Mouse (Mus musculus) testis, postnatal 14 days (tissue): ENCODE data around the gene Adssl1.
A peak's percentile ranks its signal among the peaks of the same experiment; 100 is the strongest.

Experiments used
- DNase-seq: peaks from one replicate; pipeline ENCODE4 v3.0.0; 2021; ENCODE audit warnings: low spot score

Gene Adssl1

DNA sequence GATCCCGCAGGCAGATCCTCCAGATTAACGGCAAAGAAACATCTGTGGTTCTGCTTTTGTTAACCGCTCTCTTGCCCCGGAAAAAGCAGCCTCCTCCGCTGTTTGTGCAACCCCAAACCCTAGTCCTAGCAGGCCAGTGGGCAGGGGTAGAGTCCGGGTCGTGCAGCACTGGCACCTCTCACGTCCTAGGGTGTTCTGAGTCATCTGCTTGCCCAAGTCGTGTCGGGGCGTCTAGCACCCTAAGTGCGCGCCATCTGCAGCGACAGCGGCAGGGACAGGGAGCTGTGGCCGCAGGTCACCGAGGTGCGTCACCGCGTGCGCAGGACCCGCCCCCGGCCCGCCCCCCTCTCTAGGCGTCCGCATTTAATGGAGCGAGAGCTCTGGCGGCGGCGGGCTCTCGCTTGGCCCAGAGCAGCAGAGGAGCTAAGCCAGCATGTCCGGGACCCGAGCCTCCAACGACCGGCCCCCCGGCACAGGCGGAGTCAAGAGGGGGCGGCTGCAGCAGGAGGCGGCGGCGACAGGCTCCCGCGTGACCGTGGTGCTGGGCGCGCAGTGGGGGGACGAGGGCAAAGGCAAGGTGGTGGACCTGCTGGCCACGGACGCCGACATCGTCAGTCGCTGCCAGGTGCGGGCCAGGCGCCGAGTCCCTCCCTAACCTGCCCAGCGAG is at the start of gene Adssl1:
Adssl1 (plus strand) TSS at position 360 of the 668 bp plus-strand sequence.
- no peak for DNase-seq

DNA sequence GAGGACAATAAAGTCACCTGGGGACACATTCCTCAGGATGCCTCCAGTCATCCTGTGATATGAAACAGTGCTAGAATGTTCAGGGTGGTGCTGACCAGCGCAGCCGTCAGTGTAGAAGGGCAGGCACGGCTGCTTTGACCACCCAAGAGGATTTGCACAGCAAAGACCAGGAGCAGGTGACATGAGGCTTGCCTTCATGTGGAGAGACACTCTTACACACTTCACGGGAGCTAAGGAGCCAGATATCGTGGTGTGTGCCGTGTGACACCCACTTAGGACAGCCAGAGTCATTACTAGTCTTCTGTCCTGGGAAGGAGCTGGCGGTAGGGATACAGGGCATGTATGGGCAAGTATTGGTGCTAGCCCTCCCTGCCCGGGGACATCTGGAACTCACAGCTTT is 49.7 kb upstream of the Adssl1 start:
- DNase-seq = no peak

DNA sequence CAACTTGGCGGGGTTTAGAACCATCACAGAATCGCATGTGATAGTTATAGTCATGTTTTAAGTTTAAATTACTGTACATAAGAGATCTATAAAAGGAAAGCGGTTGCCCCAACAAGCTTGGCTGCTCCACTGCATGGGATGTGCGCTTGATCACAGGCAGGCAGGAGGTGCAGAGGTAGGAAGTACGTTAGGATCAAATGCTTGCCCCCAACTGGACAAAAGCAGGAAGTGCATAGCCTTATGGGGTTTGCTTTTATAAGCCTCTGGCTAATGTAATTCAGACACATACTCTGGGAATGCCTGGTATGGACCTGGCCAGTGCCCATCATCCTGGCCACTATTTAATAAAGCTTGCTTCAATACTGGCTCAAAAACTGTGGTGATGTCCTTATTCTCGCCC is 48.8 kb upstream of the Adssl1 start:
- no peak for DNase-seq

DNA sequence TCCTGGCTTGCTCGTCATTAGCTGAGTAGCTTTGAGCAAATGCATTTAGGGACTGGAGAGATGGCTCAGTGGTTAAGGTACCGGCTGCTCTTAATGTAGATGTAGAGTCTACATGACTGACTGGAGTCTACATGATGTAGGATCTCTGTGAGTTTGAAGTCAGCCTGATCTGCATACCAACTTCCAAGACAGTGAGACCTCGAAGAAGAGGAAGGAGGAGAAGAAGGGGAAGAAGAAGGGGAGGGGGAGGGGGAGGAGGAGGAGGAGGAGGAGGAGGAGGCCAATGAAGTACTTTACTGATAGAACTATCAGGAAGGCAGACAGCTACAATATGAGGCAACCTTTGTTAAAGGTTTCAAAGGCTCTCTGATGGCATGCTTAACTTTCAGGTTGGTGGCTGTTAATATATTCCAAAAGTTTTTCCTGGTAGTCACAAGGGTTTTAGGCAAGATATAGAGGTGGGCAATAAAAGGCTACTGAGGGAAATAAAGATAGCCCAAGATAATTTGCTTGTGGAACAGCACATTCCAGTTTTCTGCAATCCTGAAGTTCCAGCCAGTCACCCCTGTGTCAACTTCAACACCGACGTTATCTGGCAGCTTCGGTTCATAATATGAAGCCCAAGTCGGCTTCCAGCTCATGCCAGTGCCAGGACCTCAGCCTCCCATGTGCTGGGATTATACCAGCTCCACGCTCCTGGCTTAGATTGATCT is 44.4 kb upstream of the Adssl1 start:
- no peak for DNase-seq

DNA sequence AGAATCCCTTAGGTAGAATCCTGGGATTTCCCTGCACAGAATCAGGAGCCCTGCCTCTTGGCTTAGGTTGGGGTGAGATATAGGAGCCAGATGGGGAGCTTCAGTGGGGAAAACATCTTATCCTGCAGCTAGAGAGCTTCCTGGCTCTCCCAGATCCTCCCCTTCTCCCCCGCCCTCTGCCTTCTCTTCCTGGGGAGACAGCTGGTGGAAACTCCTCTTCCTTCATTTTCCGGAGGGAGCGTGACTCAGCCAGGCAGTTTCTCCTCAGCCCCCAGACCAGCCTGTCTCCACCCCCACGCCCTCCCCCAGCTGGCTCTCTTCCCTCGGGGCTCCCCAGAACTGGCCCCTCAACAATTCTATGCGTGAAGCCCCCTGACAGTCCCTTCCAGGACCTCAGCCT is 43.5 kb upstream of the Adssl1 start:
- DNase-seq = no peak

- DNase-seq = peak; percentile 42
Observed at GRCm38 (mm10) chr12:112576749-112577148, 43.1 kb upstream of the Adssl1 start.

DNA sequence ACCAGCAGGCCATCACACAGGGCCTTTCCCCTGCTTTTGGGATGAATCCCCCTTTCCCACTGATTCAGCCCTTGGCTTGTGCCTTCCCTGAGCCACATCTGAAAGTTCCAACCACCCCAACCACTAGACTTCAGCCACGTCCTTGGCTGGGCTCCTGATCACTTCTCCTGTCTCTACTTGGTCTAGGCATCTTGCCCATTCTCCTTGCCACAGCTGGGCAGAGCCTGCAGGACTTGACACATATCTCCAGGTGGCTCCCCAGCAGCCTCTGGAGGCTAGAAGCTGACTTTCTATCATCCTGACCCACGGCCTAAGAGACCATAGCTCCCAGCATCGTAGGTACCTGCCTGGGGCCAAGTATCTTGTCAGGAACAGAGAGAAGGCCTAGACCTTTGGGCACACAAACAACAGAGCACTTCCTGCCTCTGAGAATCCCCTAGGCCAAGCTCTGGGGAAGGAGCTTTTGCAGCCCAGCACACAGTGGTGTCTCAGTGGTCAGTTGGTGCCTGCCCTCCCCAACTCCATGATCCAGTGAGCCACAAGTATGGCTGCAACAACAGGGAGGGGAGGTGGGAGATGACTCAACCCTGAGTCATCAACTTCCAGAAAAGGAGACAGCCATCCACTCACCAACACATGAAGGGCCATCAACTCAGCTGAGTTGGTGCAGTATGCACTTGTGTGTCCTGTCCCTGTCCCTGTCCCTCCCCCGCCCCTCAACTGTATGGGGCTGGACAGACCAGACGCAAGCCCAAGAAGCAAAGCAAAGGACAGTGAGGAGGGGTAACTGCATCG is 41.4 kb upstream of the Adssl1 start:
- DNase-seq = no peak

GRCm38 (mm10) chr12:112579430-112579829 is 40.4 kb upstream of the Adssl1 start:
- no peak for DNase-seq

DNA sequence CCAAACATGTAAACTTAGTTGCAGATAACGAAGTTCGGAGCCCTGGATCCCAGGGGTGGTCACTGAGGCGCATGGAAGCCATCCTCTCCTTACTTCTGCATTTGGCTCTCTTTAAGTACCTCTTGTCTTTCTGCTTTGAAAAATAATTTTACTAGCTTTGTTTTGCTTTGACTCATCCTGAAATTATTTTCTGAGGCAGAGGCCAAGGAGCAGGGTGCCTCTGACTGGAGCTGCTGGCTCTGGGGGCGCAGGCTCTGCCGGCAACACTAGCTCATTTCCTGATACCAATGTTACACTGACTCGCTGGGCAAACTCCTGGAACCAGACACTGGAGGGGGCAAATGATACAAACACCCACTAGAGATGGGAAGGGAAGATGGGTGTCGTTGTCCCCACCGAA is 39.9 kb upstream of the Adssl1 start:
- no peak for DNase-seq

- no peak for DNase-seq
Observed at GRCm38 (mm10) chr12:112581113-112581512, 38.7 kb upstream of the Adssl1 start.

DNA sequence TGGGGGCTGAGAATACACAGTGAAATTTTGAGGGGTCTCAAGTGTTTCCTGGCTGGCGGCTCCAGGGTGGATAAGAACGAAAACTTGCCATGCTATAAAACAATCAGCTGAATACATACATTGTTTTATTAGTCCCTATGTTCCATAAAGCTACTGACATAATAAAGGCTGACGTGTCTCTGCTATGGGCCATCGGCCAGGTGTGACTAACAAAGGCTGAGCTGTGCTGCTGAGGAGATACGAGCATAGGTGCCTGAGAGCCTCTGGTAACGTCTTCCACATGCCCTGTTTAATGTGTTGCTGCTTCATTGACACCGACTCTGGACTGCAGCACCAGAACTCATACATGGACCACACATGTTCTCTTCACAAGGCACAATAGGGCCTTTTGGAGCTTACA is 34.9 kb upstream of the Adssl1 start:
- no peak for DNase-seq

DNA sequence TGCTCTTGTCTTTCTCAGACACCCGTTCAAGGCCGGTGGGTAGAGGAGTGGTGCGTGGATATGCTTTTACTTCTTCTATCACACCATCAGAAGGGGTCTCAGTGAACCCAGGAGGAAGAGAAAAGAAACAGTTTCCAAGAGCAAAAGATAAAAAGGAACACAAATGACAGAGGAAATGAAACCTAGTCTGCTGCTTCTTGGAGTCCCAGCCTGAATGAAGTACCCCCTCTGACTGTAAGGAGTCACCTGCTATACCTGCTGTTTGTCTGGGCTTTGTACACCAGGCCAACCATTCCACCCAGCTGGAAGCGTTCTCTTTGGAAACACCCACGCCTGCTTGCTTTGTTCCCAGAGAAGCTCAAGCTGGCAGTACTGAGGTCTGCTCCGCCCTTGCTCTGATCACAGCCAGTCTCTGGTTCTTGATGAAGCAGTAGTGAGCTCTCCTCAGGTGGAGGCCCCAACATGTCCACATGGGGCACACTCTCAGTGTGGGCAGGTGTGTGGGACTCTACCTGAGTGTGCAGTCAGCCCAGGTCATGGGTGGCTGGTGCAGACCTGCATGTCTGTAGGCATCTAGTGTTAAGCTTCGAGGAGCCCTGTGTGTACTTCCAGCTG is 33.8 kb upstream of the Adssl1 start:
- DNase-seq = no peak

DNA sequence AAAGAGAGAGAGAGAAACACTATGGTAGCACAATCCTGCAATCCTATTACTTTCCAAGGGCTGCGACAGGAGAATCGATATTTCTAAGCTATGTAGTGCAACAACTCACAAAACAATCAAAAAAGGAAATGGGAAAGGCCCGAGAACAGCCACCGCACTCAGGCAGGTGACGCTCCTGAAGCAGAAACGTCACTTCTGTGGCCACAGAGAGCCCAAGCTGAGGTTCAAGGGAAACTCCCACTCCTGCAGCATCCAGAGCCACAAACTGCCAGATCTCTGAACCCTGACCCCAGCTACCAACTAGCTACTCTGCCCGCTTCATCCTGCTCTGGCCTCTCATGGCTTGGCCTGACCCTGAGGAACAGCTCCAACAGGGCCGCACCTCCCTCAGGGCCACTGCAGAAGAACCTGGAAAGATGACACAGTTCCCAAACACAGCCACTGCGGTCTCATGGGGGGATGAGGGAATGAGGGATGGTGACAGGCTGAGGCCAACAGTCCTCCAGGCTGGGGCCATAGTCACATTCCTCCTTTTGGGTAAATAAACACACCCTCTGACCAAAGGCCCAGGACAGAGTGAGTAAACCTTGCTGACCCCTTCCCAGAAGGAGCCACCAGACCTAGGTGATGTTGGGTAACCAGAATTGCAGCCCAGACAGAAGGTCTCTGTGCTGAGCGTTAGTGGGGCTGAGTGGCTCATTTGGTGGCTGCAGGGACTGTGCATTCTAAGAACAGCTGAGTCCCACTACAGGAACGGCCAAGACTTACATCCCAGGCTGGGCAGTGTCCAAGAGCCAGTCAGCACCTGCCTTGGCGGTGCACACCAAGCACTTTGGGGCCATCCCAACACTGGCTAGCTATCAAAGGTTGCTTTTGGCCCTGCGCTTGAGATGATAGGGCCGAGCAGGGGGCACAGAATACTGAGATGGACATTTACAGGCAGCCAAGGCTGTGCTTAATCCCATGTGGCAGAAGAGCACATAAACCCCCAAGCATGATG is 32.4 kb upstream of the Adssl1 start:
- DNase-seq = no peak

- peak; percentile 76 for DNase-seq
Observed at GRCm38 (mm10) chr12:112588426-112589256, 31.2 kb upstream of the Adssl1 start, which contains the start of gene Inf2. Inf2 (plus strand) TSS chr12:112588784.

GRCm38 (mm10) chr12:112589491-112590191 is 30.2 kb upstream of the Adssl1 start:
- no peak for DNase-seq

- no peak for DNase-seq
Observed at GRCm38 (mm10) chr12:112590566-112591239, 29.1 kb upstream of the Adssl1 start.

- no peak for DNase-seq
Observed at GRCm38 (mm10) chr12:112591240-112591639, 28.6 kb upstream of the Adssl1 start.

- no peak for DNase-seq
Observed at GRCm38 (mm10) chr12:112591730-112592129, 28.1 kb upstream of the Adssl1 start.
